Mouse (Mus musculus): Measurements from ENCODE around the gene Nsun3.

DNA sequence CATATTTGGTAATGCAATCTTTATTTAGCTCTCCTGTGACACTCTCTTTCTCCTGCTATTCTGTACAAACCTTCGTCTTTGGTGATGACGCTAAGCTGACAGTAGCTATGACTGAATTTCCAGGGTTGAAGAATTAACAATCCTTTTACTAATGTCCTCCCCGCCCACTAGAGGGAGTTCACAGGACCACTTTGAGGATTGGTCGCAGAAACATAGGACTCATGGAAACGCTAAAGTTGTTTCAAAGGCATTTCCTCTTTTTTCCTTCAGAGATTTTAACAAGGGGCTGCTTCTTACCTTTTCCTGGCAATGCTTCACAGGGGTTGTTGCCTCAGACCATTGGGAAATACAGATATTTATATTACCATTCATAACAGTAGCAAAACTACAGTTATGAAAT is 4.4 kb downstream of the Nsun3 start:
- TF ChIP-seq CTCF (IDR thresholded peaks at IDR 0.05; ENCODE audit: control insufficient read depth, insufficient read depth, insufficient read length) (no peak), USF1 (IDR thresholded peaks at IDR 0.05; ENCODE audit: low read depth) (no peak)

All from C2C12 (cell line).